Mouse (Mus musculus): ENCODE measurements around the gene Slc6a16. TPM values are rescaled to one million over a fixed set of nuclear protein-coding genes. Genes with fewer than 3 reads are reported as not detected.
A peak's percentile ranks its signal among the peaks of the same experiment; 100 is the strongest.

The Slc6a16 gene
- total RNA-seq, 4 experiments from 2014 or later = 1.9 to 3.4 (median 2.6) TPM

DNA sequence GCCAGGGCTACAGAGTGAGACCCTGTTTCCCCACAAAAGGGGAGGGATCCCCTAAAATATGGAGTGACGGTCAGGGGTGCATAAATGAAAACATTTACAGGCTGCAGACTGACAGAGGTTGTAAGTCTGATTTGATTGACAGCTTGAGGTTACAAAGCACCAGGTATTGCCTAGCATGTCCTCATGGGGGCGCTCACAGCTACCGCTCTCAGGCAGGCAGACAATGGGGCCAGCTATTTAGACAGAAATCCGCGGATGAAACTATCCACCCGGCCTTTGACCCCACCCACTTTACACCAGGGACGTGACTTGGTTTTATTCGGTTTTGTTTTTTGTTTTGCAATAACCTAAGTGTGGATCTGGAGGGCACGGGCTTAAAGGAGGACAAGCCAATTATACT lies 68.6 kb downstream of the Slc6a16 start:
- DNase-seq (ENCODE audit: low spot score in 2 of 2) = peak in 1 of 2 experiments; percentile 42

DNA sequence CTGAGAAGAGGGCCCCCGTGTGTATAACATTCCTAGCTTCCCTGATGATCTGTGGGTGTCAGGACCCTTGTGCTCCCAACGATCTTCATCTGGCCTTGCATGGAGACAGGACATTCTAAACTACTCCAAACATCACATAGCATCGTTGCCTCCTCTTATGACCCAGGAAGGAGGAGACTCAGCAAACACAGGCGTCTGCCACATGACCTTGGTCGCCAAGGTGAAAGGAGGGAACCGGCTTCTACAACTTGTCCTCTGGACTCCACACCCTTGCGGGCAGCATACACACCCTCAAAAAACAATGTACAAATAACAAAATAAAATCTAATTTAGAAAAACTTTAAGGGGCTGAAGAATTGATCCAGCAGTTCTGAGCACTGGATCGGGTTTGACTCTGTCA lies 71.1 kb downstream of the Slc6a16 start:
- no peak for DNase-seq (ENCODE audit: low spot score in 2 of 2)

DNA sequence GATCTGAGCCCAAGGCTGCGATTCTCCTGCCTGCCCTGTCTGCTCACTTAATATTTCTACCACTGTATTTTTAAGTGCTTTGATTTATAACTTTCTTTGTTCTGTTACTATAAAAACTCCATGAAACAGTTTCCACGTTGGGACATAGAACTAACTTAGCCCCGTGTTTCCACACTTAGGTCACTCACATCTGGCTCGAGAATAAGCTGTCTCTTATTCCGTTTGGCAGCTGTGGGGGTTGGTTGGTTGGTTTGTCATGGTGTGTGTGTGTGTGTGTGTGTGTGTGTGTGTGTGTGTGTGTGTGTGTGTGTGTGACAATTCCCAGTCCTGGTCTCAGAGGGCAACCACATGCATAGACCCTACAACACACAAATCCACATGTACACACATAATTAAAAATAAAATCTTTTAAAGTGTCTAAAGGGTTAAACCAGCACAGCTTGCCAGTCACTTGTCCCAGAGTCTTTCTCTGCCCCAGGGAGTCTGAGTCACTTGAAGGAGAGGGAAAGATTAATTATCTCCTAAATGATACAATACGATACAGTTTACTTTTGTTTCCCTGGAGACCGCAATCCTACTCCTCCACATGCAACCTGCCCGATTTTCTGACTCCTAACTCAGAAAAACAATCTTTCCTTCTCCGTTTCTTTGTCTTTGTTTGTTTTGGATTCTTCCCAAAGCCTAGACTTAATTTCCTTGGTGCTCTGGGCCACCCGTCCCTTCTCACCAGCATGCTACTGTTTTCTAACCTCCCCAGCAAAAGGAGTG lies 72.0 kb downstream of the Slc6a16 start:
- no peak for DNase-seq (ENCODE audit: low spot score in 2 of 2)

DNA sequence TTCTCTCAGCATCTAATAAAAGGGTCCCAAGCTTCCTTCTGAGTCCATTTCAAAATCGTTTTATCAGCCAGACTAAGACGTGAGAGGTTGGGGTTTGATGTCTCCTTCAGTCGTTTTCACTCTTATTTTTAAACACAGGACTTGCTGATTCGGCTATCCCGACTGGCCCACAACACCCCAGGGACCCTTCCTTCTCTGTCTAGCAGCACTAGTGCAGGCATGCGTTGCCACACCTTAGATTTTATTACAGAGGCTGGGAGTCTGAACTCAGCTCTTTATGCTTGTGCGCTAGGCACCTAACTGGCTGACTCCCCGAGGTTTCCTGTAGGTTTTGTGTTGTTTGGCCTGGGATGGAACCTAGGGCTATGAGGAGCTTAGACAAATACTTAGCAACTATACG lies 72.6 kb downstream of the Slc6a16 start:
- no peak for DNase-seq (ENCODE audit: low spot score in 2 of 2)

DNA sequence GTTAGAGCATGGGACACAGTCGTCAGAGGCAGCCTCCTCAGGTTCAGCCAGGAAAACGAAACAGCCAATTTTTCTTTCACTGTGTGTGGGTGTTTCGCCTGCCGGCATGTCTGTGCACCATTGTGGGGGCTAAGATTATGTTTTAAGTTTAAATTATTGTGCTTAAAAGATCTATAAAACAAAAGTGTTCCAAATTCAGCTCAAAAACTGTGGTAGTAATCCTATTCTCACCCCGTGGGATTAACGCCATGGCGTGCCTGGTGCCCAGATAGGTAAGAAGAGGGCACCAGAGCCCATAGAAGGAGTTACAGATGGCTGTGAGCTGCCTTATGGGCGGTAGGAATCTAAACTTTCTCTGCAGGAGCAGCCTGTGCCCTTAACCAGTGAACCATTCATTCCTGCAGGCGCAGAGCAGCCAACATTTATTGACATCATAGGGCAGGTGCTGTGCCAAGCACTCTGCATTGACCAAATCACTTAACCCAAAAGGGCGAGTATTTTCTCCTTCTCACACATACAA lies 74.4 kb downstream of the Slc6a16 start:
- peak in 1 of 2 experiments; percentile 46 for DNase-seq (ENCODE audit: low spot score in 2 of 2)

DNA sequence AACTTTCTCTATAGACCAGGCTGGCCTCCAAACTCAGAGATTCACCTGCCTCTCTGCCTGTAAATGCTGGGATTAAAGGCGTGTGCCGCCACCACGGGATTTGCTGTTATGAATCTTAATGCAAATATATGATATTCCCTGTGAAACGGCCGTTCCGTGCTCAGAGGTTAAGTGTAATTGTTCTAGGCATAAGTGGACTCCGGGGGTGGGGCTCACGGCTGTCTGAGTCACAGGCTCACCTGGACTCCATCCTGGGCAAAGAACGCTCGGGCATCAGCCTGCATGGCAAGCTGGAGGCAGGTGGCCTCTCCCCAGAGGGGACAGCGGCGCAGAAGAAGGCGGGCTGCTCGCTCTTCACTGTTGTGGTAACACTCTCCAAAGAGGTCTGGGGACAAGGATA lies 75.7 kb downstream of the Slc6a16 start:
- no peak for DNase-seq (ENCODE audit: low spot score in 2 of 2)

DNA sequence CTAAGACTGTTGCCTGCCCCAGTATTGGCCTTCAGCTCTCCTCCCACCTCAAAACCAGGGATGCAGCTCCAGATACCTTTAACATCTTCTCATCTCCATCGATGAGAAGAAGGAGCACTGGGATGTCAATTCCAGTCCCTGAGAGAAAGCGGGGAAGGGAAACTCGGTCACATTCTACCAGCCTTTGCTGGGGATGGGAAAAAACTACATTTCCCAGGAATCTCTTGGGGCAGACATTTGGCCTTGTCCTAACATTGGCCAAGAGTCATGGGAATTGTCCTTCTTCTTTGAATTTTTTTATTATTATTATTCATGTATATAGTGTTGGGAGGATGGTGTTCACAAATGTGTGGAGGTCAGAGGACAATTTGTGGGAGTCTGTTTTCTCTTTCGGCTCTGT lies 81.4 kb downstream of the Slc6a16 start:
- DNase-seq (ENCODE audit: low spot score in 2 of 2) = no peak

Other genes with a start within 250 kb of the Slc6a16 start
- gene Irf3, start 243.4 kb upstream of the Slc6a16 start, total RNA-seq (2022) = 10 to 100 TPM; 42.1 to 52.0 (median 45.0) TPM
- 1 to 10 TPM; 2.3 to 6.1 (median 4.3) TPM for gene Bcl2l12, start 242.4 kb upstream of the Slc6a16 start, total RNA-seq (2022)
- 100 to 1,000 TPM; 163 to 173 (median 167) TPM for gene Scaf1, start 224.7 kb upstream of the Slc6a16 start, total RNA-seq (2022)
- gene Rras, start 223.1 kb upstream of the Slc6a16 start, total RNA-seq (2022) = 10 to 100 TPM; 13.7 to 16.8 (median 15.2) TPM
- 10 to 100 TPM; 72.9 to 75.3 (median 73.6) TPM for gene Prr12, start 188.2 kb upstream of the Slc6a16 start, total RNA-seq (2022)
- 10 to 100 TPM; 42.2 to 53.5 (median 49.8) TPM for gene Nosip, start 178.7 kb upstream of the Slc6a16 start, total RNA-seq (2022)
- 1 to 10 TPM; 6.5 to 7.6 (median 6.9) TPM for gene Prrg2, start 178.4 kb upstream of the Slc6a16 start, total RNA-seq (2022)
- 10 to 100 TPM in 3 of 4 experiments, 1 to 10 TPM in 1; 9.9 to 13.9 (median 10.6) TPM for gene Rcn3, start 148.9 kb upstream of the Slc6a16 start, total RNA-seq (2022)
- gene Fcgrt, start 137.2 kb upstream of the Slc6a16 start, total RNA-seq (2022) = 10 to 100 TPM; 16.8 to 23.4 (median 20.1) TPM
- 100 to 1,000 TPM; 439 to 619 (median 513) TPM for gene Rps11, start 116.6 kb upstream of the Slc6a16 start, total RNA-seq (2022)
- 1,000 to 10,000 TPM in 1 of 4 experiments, 100 to 1,000 TPM in 3; 731 to 1,022 (median 859) TPM for gene Rpl13a, start 112.3 kb upstream of the Slc6a16 start, total RNA-seq (2022)
- gene Gm45713, start 104.9 kb upstream of the Slc6a16 start, total RNA-seq (2022) = not detected
- 10 to 100 TPM; 10.0 to 12.0 (median 10.4) TPM for gene Flt3l, start 104.7 kb upstream of the Slc6a16 start, total RNA-seq (2022)
- gene Pih1d1, start 86.8 kb upstream of the Slc6a16 start, total RNA-seq (2022) = 10 to 100 TPM; 37.5 to 56.7 (median 46.3) TPM
- 10 to 100 TPM; 16.9 to 18.6 (median 17.6) TPM for gene Aldh16a1, start 86.5 kb upstream of the Slc6a16 start, total RNA-seq (2022)
- gene Slc17a7, start 77.1 kb upstream of the Slc6a16 start, total RNA-seq (2022) = 1,000 to 10,000 TPM; 1,166 to 1,245 (median 1,206) TPM
- gene Gfy, start 61.5 kb upstream of the Slc6a16 start, total RNA-seq (2022) = under 1 TPM in 2 of 4 experiments, not detected in 2; 0.20 to 0.51 TPM
- gene Pth2, start 60.1 kb upstream of the Slc6a16 start, total RNA-seq (2022) = not detected
- 1 to 10 TPM; 2.5 to 4.8 (median 3.6) TPM for gene Ccdc155, start 36.2 kb upstream of the Slc6a16 start, total RNA-seq (2022)
- gene Dkkl1, start 28.9 kb upstream of the Slc6a16 start, total RNA-seq (2022) = 1 to 10 TPM; 2.1 to 3.3 (median 2.6) TPM
- 1 to 10 TPM; 2.2 to 5.4 (median 3.7) TPM for gene Tead2, start 25.3 kb upstream of the Slc6a16 start, total RNA-seq (2022)
- 10 to 100 TPM in 2 of 4 experiments, 1 to 10 TPM in 2; 6.3 to 34.1 (median 18.1) TPM for gene Cd37, start 2.0 kb upstream of the Slc6a16 start, total RNA-seq (2022)
- not detected for gene Slc6a21, start 36.4 kb downstream of the Slc6a16 start, total RNA-seq (2022)
- 10 to 100 TPM; 16.0 to 25.6 (median 19.4) TPM for gene Trpm4, start 92.7 kb downstream of the Slc6a16 start, total RNA-seq (2022)
- under 1 TPM in 2 of 4 experiments, not detected in 2; 0.21 to 0.39 TPM for gene Hrc, start 94.2 kb downstream of the Slc6a16 start, total RNA-seq (2022)
- 100 to 1,000 TPM; 123 to 143 (median 133) TPM for gene Ppfia3, start 125.9 kb downstream of the Slc6a16 start, total RNA-seq (2022)
- 100 to 1,000 TPM; 131 to 156 (median 140) TPM for gene Lin7b, start 129.5 kb downstream of the Slc6a16 start, total RNA-seq (2022)
- gene Snrnp70, start 154.7 kb downstream of the Slc6a16 start, total RNA-seq (2022) = 100 to 1,000 TPM; 387 to 503 (median 439) TPM
- under 1 TPM in 1 of 4 experiments, not detected in 3; 0.14 TPM for gene Kcna7, start 164.6 kb downstream of the Slc6a16 start, total RNA-seq (2022)
- under 1 TPM in 3 of 4 experiments, not detected in 1; 0.31 to 0.39 (median 0.31) TPM for gene Ntf5, start 172.6 kb downstream of the Slc6a16 start, total RNA-seq (2022)
- gene Lhb, start 179.7 kb downstream of the Slc6a16 start, total RNA-seq (2022) = under 1 TPM in 1 of 4 experiments, not detected in 3; 0.52 TPM
- 10 to 100 TPM; 16.0 to 23.3 (median 20.2) TPM for gene Gys1, start 193.8 kb downstream of the Slc6a16 start, total RNA-seq (2022)
- 10 to 100 TPM; 31.7 to 38.7 (median 35.4) TPM for gene Ruvbl2, start 197.0 kb downstream of the Slc6a16 start, total RNA-seq (2022)
- 100 to 1,000 TPM; 176 to 331 (median 227) TPM for gene Ftl1, start 218.8 kb downstream of the Slc6a16 start, total RNA-seq (2022)
- gene Bax, start 225.8 kb downstream of the Slc6a16 start, total RNA-seq (2022) = 10 to 100 TPM; 70.0 to 78.6 (median 73.2) TPM
- gene Tulp2, start 240.8 kb downstream of the Slc6a16 start, total RNA-seq (2022) = not detected
- 1 to 10 TPM in 1 of 4 experiments, not detected in 3; 2.0 TPM for gene Gm45808, start 245.7 kb downstream of the Slc6a16 start, total RNA-seq (2022)
- gene Dhdh, start 247.7 kb downstream of the Slc6a16 start, total RNA-seq (2022) = 1 to 10 TPM; 5.6 to 6.3 (median 6.2) TPM